ENCODE assay signal across 16 mouse cellular contexts in genomic region chr2:13199713-13200112, GRCm38 (mm10).
"Had no signal": no experiment of that assay in that cellular context is flagged by ENCODE, and none has a peak within 500 bp of the region (broad histone marks: within the 10 kb centered on the region; RNA-seq: fewer than 3 reads in every experiment).

No protein-coding gene starts in this region.

- DNase-seq: kidney, adult 18-20 months; kidney, postnatal 10 days; kidney, postnatal 4 days; lung, adult 2 months; lung, postnatal 36 days; midbrain, embryonic 14.5 days; retina, postnatal 1 day; thymus, postnatal 4 days had no signal

- H3K27me3 ChIP-seq: intestine, embryonic 15.5 days; liver, embryonic 15.5 days had no signal

- H3K4me2 ChIP-seq: intestine, embryonic 15.5 days; liver, embryonic 11.5 days; liver, embryonic 15.5 days had no signal

- ATAC-seq: intestine, embryonic 15.5 days; lung, postnatal 0 days had no signal

- H3K9ac ChIP-seq: intestine, embryonic 15.5 days; liver, embryonic 15.5 days had no signal

- H3K4me3 ChIP-seq: intestine, embryonic 15.5 days; layer of hippocampus, adult 2 months; limb, embryonic 10.5 days; liver, embryonic 15.5 days; midbrain, embryonic 10.5 days; myocyte had no signal

- H3K36me3 ChIP-seq: intestine, embryonic 15.5 days; limb, embryonic 10.5 days; liver, embryonic 15.5 days; midbrain, embryonic 10.5 days had no signal

- H3K4me1 ChIP-seq: intestine, embryonic 15.5 days; limb, embryonic 10.5 days; liver, embryonic 15.5 days had no signal

- H3K27ac ChIP-seq: intestine, embryonic 15.5 days; layer of hippocampus, adult 2 months; limb, embryonic 10.5 days; liver, embryonic 15.5 days; midbrain, embryonic 10.5 days had no signal

- H3K9me3 ChIP-seq: intestine, embryonic 15.5 days; limb, embryonic 10.5 days; liver, embryonic 15.5 days; midbrain, embryonic 10.5 days had no signal
